Mouse (Mus musculus): Measurements from ENCODE around the gene Ccp110. TPM values are rescaled to one million over a fixed set of nuclear protein-coding genes. Genes with fewer than 3 reads are reported as not detected.

Ccp110 gene
- polyA plus RNA-seq, 1 experiment from 2014 or later: 2.8 TPM

DNA sequence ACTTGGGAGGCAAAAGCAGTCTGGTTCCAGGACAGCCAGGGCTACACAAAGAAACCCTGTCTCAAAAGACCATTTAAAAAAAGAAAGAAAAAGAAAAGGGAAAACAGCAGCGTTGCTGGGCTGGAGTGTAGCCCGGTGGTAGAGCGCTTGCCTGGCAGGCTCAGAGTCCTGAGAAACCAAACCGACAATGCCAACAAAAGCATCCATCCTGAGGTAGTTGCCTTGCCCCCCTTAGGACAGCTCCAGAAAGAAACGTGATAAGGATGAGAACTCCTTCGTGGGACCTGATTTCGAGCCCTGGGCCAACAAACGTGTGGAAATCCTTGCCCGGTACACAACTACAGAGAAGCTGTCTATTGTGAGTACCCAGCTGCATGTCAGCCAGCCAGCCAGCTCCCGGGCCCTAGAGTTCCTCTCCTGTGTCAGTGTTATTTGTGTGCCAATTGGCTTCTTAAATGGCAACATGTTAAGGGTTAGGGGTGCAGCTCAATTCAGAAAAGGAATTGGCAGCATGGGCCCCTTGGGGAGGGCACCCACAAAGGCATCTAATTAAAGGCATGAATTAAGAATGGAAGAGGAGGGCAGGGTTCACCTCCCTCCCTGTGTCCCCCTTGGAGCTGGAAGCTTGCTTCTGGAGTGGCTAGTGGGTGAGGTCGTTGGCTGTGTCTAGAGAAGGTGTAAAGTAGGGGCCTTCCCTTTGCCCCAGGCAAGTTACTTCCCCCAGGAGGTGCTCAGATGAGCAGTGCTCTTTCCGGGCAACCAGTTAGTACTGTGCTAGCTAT, 35.7 kb downstream of the Ccp110 start:
- Histone ChIP-seq H3K27ac (ENCODE audit: low read depth, low read length) (no peak overlapping the region), H3K9me3 (ENCODE audit: control insufficient read depth) (no peaks in the 10 kb centered on the region), H3K9ac (ENCODE audit: low read depth, low read length) (no peak overlapping the region), H3K4me2 (replicated peaks; ENCODE audit: low read depth) (no peak overlapping the region), H3K4me1 (replicated peaks; ENCODE audit: control insufficient read depth, insufficient read depth, low read length) (no peaks in the 10 kb centered on the region), H3K27me3 (replicated peaks; ENCODE audit: control insufficient read depth, insufficient read depth, low read length) (no peaks in the 10 kb centered on the region), H3K36me3 (ENCODE audit: control insufficient read depth, insufficient read depth) (peaks cover 92% of the 10 kb centered on the region), H3K4me3 (ENCODE audit: low read depth, low read length) (no peak overlapping the region)
- no peak for TF ChIP-seq CTCF (IDR thresholded peaks at IDR 0.05; ENCODE audit: low read depth)
- 92% methylated on average over 12 of the region's 12 CpGs for WGBS
- ATAC-seq: no peak

DNA sequence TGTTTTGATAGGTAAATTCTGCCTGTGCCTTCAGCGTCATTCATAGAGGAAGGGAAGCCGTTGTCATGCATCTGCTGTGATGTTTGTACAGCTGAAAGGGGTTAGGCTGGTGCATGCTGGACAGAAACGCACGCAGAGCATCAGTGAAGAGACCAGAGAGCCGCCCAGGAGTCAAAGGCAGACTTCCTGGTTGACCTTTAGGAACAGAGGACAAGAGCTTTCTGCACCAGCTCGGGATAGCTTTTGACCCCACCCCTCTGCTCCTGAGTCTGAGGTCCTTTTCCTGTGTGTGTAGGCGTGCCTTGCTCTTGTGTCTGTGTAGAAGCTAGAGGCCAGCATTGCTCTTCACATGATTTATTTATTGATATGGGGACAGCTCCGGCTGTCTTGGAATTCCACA, 37.4 kb downstream of the Ccp110 start:
- no peak overlapping the region for H3K9ac ChIP-seq (ENCODE audit: low read depth, low read length)
- no peaks in the 10 kb centered on the region for H3K27me3 ChIP-seq (replicated peaks; ENCODE audit: control insufficient read depth, insufficient read depth, low read length)
- H3K9me3 ChIP-seq (ENCODE audit: control insufficient read depth): no peaks in the 10 kb centered on the region
- ATAC-seq: no peak
- no peaks in the 10 kb centered on the region for H3K4me1 ChIP-seq (replicated peaks; ENCODE audit: control insufficient read depth, insufficient read depth, low read length)
- WGBS: 73% methylated on average over 8 of the region's 8 CpGs
- no peak overlapping the region for H3K27ac ChIP-seq (ENCODE audit: low read depth, low read length)
- no peak for TF ChIP-seq CTCF (IDR thresholded peaks at IDR 0.05; ENCODE audit: low read depth)
- peaks cover 96% of the 10 kb centered on the region for H3K36me3 ChIP-seq (ENCODE audit: control insufficient read depth, insufficient read depth)
- H3K4me2 ChIP-seq (replicated peaks; ENCODE audit: low read depth): no peak overlapping the region
- no peak overlapping the region for H3K4me3 ChIP-seq (ENCODE audit: low read depth, low read length)

DNA sequence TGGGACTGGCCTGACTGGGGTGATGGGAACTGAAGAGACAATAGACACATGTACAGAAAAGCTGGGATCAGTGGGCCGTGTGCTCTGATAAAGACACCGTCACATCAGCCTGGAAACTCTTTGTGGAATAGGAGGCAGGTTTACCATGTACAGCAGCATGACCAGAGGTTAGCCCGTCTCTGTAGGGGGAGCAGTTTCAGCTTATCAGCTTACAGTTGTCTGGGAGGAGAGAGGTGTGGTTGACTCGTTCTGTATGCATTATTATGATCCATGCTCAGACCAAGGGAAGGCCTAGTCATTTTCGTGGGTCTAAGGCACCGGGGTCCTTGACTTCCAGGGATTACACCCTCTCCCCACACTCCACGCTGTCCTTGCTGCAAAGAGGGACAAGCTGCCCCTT, 39.3 kb downstream of the Ccp110 start:
- no peak for ATAC-seq
- no peaks in the 10 kb centered on the region for H3K27me3 ChIP-seq (replicated peaks; ENCODE audit: control insufficient read depth, insufficient read depth, low read length)
- no peaks in the 10 kb centered on the region for H3K4me1 ChIP-seq (replicated peaks; ENCODE audit: control insufficient read depth, insufficient read depth, low read length)
- H3K9ac ChIP-seq (ENCODE audit: low read depth, low read length): no peak overlapping the region
- H3K4me2 ChIP-seq (replicated peaks; ENCODE audit: low read depth): no peak overlapping the region
- peaks cover 93% of the 10 kb centered on the region for H3K36me3 ChIP-seq (ENCODE audit: control insufficient read depth, insufficient read depth)
- H3K27ac ChIP-seq (ENCODE audit: low read depth, low read length): no peak overlapping the region
- no peak overlapping the region for H3K4me3 ChIP-seq (ENCODE audit: low read depth, low read length)
- WGBS: 80% methylated on average over 7 of the region's 7 CpGs
- no peaks in the 10 kb centered on the region for H3K9me3 ChIP-seq (ENCODE audit: control insufficient read depth)
- TF ChIP-seq CTCF (IDR thresholded peaks at IDR 0.05; ENCODE audit: low read depth): no peak

DNA sequence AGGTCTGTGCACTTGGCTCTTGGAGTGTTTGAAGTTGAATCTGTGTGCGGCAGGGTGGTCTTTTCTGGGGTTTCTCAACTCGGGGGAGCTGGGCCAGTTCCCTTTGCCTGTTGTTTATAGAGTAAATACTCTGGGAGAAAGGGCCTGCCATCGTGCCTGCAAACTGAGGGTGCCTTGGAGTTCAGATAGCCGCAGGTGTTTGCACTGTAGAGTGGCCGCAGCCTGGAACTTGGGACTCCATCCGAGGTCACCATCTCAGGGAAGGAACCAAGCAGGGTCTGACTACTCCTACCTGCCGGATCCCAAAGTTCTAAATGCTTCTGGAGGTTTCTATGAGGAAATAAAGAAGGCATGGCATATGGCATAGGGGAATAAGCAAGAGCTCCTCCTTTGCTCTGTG, 43.4 kb downstream of the Ccp110 start:
- no peak for ATAC-seq

DNA sequence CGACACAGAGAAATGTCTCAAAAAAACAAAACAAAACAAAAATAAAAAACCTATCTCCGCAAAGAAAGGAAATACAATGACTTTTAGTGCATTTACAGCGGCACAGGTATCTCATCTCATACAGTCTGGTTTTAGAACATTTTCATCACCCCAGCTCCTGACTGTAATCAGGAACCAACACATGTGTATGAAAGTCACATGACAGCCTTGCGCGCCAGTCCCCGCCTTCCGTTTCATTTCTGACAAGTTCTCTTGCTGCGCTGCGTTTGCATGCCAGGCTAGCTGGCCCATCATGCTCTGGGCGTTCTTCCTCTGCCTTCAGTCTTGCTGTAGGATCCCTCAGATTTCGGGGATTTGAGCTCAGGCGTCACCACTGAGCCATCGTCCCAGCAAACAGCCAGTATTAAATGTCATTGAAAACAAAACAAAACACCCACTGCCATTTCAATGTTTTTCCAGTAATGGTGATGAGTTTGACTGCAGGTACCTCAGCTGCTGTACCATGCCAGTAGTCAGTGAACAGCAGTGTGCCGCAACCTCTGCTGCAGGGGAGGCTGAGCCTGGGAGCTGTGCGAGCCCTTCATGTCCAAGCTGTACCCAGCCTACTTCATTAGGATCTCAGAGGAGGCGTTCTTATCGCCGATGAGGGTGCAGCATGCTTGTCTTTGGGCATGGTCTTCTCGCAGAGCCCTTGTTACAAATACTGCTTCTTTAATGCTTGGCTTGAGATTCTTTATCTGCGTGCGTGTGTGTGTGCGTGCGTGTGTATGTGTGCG, 44.3 kb downstream of the Ccp110 start:
- Histone ChIP-seq H3K36me3 (ENCODE audit: control insufficient read depth, insufficient read depth) (peaks cover 72% of the 10 kb centered on the region), H3K27me3 (replicated peaks; ENCODE audit: control insufficient read depth, insufficient read depth, low read length) (no peaks in the 10 kb centered on the region), H3K9ac (ENCODE audit: low read depth, low read length) (no peak overlapping the region), H3K4me3 (ENCODE audit: low read depth, low read length) (no peak overlapping the region), H3K4me1 (replicated peaks; ENCODE audit: control insufficient read depth, insufficient read depth, low read length) (no peaks in the 10 kb centered on the region), H3K27ac (ENCODE audit: low read depth, low read length) (no peak overlapping the region), H3K4me2 (replicated peaks; ENCODE audit: low read depth) (no peak overlapping the region), H3K9me3 (ENCODE audit: control insufficient read depth) (no peaks in the 10 kb centered on the region)
- ATAC-seq: no peak
- 94% methylated on average over 24 of the region's 24 CpGs for WGBS
- no peak for TF ChIP-seq CTCF (IDR thresholded peaks at IDR 0.05; ENCODE audit: low read depth)

More for the DNA sequence above, 43.4 kb downstream of the Ccp110 start:
- Histone ChIP-seq H3K9me3 (ENCODE audit: control insufficient read depth) (no peaks in the 10 kb centered on the region), H3K27ac (ENCODE audit: low read depth, low read length) (no peak overlapping the region), H3K4me3 (ENCODE audit: low read depth, low read length) (no peak overlapping the region), H3K4me1 (replicated peaks; ENCODE audit: control insufficient read depth, insufficient read depth, low read length) (no peaks in the 10 kb centered on the region), H3K4me2 (replicated peaks; ENCODE audit: low read depth) (no peak overlapping the region), H3K27me3 (replicated peaks; ENCODE audit: control insufficient read depth, insufficient read depth, low read length) (no peaks in the 10 kb centered on the region), H3K9ac (ENCODE audit: low read depth, low read length) (no peak overlapping the region), H3K36me3 (ENCODE audit: control insufficient read depth, insufficient read depth) (peaks cover 73% of the 10 kb centered on the region)
- TF ChIP-seq CTCF (IDR thresholded peaks at IDR 0.05; ENCODE audit: low read depth): no peak
- 56% methylated on average over 7 of the region's 7 CpGs for WGBS

DNA sequence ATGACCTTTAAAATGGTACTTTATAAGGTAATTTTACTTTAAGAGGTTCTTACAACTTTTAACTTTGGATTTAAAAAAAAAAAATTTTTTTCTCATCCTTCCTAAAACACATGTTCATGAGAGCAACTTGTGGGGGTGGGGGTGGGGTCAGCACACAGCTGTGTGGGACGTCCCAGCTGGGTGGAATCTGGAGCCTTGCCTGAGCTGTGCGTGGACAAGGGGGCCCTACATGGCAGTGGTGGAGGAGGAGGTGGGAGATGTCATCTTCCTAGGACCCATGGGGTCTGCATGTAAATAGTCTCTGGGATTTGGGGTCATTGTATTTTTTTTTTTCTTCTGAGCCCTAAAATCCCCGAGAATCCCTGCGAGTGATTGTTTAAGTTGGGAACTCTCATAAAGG, 46.0 kb downstream of the Ccp110 start:
- Histone ChIP-seq H3K4me2 (replicated peaks; ENCODE audit: low read depth) (no peak overlapping the region), H3K36me3 (ENCODE audit: control insufficient read depth, insufficient read depth) (peaks cover 69% of the 10 kb centered on the region), H3K9me3 (ENCODE audit: control insufficient read depth) (no peaks in the 10 kb centered on the region), H3K27me3 (replicated peaks; ENCODE audit: control insufficient read depth, insufficient read depth, low read length) (no peaks in the 10 kb centered on the region), H3K27ac (ENCODE audit: low read depth, low read length) (no peak overlapping the region), H3K9ac (ENCODE audit: low read depth, low read length) (no peak overlapping the region), H3K4me1 (replicated peaks; ENCODE audit: control insufficient read depth, insufficient read depth, low read length) (no peaks in the 10 kb centered on the region), H3K4me3 (ENCODE audit: low read depth, low read length) (no peak overlapping the region)
- TF ChIP-seq CTCF (IDR thresholded peaks at IDR 0.05; ENCODE audit: low read depth): no peak
- no peak for ATAC-seq
- 72% methylated on average over 4 of the region's 4 CpGs for WGBS

Measured in intestine, postnatal 0 days (tissue).